Mouse (Mus musculus): ENCODE measurements around the gene 2210016L21Rik.
A peak's percentile ranks its signal among the peaks of the same experiment; 100 is the strongest.

Gene 2210016L21Rik

GRCm38 (mm10) chr5:114979250-114980121 lies 37.5 kb downstream of the 2210016L21Rik start:
- DNase-seq, result peak; percentile 80 to 87

- DNase-seq, result peak; percentile 15 to 52
These were observed 38.3 kb downstream of the 2210016L21Rik start for GRCm38 (mm10) chr5:114980122-114980748.

GRCm38 (mm10) chr5:114982001-114982400 lies 40.0 kb downstream of the 2210016L21Rik start:
- no peak for DNase-seq

GRCm38 (mm10) chr5:114985074-114985473 lies 43.1 kb downstream of the 2210016L21Rik start:
- DNase-seq, result no peak

GRCm38 (mm10) chr5:114996447-114996846 lies 54.5 kb downstream of the 2210016L21Rik start:
- DNase-seq, result peak in 1 of 2 experiments; percentile 21

- DNase-seq, result peak; percentile 38 to 53
These were observed 55.4 kb downstream of the 2210016L21Rik start for GRCm38 (mm10) chr5:114997327-114997726.
